Mouse (Mus musculus) brain, embryonic 14.5 days (tissue): ENCODE data around the gene Drc1.

Source experiments
- CTCF ChIP-seq: fragments of 200-500 bp; IDR thresholded peaks from 2 replicates; pipeline ENCODE4 v1.5.1; 2012; ENCODE audit warnings: inconsistent platforms, mild to moderate bottlenecking, moderate library complexity, borderline replicate concordance; ENCODE audit not compliant: insufficient read depth, insufficient read length; ENCODE audit errors: extremely low read depth
- POLR2A ChIP-seq: fragments of 200-500 bp; IDR thresholded peaks from 2 replicates; pipeline ENCODE4 v1.6.1; 2012; ENCODE audit warnings: mild to moderate bottlenecking, inconsistent platforms, borderline replicate concordance; ENCODE audit not compliant: poor library complexity, insufficient read depth, insufficient read length, severe bottlenecking; ENCODE audit errors: extremely low read depth

DNA sequence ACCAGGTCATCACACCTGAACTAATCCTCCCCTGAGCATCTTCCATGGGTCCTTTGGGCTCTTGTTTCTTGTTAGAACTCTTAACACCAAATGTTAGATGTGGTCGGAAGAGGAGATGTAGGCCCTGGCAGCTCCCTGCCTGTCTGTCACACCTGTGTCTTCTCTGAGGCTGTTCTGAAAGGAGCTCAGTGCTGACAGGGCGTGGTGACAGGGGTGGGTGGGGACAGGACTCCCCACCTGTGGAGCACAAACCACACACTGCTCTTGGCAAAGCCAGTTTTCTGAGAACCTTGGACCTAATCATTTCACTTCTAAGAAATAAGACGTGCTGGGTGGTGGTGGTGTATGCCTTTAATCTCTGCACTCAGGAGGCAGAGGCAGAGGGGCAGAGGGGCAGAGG lies 72.4 kb downstream of the Drc1 start:
- TF ChIP-seq CTCF (no peak), POLR2A (no peak)
